Mouse (Mus musculus) megakaryocyte progenitor cell, adult 5-6 weeks (primary cell): ENCODE results near the gene Myadml2. TPM values are rescaled to one million over a fixed set of nuclear protein-coding genes. Genes with fewer than 3 reads are reported as not detected.
A peak's percentile ranks its signal among the peaks of the same experiment; 100 is the strongest.
"Not testable (repeated sequence)": the region's sequence is repeated elsewhere in the genome, so short reads cannot be mapped to it uniquely, and the experiment has no call there.

ENCODE experiments used
- ATAC-seq: replicated peaks from 2 replicates; pipeline ENCODE4 v1.8.0; 2016; ENCODE audit warnings: mild to moderate bottlenecking, moderate TSS enrichment, inconsistent platforms; ENCODE audit not compliant: poor library complexity
- total RNA-seq, 2 experiments: library from RNA; stranded (forward) in 1 of 2; stranded (reverse) in 1 of 2; fragments of 157-497, 149-512 nt in 1 of 2; fragments of 200-1000 nt in 1 of 2; gene quantifications; 2 replicates each; pipeline versions ENCODE4 v1.2.3 to v1.2.4; 2015 to 2017

The Myadml2 gene
- total RNA-seq (2015) (1.3 and 1.5 TPM in 2 replicates), total RNA-seq (2017) (4.0 TPM in 1 of 2 replicates, not detected in the other)

DNA sequence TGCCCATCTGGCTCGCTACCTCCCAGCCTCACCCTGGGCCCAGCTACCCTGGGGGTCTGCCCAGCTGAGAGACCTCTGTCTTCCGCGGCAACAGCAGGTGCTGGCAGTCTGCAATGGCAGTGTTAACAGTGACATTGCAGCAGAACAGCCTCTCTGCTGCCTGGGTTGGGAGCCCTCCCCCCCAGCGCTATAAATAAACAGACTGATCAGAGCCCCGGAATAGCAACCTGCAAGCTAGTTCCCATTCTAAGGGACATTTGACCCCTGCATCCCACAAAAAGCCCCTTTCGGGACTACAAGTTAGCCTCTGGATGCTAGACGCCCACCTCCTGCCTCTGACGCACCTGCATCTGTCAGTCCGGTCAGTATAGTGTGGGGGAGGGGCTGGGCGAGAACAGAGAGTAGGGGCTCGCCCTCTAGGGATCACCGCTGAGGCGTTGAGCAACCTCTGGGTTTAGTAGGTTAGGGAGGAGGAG is at the start of gene Myadml2:
TSS of gene Myadml2 (minus strand) at position 158 of the 476 bp plus-strand sequence.
- peak; percentile 26; the same call in 1 of the 2 replicates for ATAC-seq

DNA sequence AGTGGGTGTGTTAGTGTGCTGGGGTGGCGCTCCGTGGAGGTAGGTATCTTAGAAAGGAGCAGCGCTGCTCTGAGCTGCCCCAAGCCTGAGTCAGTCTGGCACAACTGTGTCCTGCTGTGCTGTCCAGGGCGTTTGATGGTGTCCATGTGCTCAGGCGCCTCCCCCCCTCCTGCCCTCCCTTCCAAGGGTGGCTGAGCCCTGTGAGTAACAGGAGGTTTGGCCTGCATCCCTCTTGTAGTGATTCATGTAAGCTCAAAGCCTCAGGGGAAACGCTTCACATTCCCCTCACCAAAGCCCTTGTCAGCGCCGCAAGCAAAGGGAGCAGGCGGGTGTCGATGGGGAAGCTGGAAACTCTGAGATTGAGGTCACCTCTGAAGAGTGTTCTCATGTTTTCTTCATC is 49.8 kb upstream of the Myadml2 start:
- no peak for ATAC-seq

DNA sequence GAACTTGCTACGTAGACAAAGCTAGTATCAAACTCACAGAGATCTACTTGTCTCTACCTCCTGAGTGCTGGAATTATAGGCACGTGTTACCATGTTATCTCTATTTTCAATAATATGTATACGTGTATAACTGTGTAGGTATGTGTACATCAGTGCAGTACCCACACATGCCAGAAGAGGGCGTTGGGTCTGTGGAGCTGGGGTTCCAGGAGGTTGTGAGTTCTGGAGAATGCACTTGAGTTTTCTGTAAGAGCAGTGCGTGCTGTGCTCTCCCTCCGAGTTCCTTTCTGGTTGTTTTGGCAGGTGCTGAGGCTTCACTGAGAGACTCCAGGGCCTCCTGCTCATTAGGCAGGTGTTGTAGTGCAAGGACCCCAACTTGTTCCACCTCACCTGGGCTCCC is 48.6 kb upstream of the Myadml2 start:
- no peak for ATAC-seq

DNA sequence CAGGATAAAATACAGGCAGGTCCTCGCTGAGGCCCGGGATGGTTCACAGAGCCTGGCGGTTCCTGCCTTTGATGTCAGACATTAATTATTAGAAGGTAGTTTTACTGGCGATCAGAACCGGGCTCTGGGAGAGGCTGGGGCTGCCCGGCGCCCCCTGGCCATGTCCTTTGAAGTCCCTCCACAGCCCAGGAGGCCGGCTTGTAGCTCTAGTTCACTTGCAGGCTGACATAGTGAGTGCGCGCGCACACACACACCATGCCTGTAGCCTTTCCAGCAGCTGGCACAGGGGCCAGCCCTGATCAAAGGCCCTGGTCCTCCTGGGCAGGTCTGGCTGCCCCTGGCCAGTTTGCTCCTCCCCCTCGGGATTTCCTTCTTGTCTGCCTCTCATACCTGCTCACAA is 47.7 kb upstream of the Myadml2 start:
- ATAC-seq: no peak

DNA sequence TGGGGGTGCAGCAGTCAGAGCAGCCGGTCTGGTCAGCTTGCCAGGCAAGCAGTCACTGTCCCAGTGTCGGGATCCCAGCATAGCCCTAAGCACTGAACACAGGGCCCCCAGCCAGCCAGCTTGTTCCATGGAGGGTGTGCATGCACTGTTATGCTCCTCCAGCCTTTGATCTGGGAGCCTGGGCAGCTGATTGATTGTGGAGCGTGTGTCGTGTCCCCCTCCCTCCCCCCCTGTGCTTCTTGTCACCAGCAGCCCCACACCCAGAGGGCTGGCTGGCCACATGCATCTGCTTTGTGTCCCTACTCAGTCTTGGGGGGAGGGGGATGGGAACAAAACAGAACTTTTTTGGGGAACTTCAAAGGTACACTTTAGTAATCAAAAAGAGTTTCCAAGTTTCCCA is 47.2 kb upstream of the Myadml2 start:
- ATAC-seq: no peak

DNA sequence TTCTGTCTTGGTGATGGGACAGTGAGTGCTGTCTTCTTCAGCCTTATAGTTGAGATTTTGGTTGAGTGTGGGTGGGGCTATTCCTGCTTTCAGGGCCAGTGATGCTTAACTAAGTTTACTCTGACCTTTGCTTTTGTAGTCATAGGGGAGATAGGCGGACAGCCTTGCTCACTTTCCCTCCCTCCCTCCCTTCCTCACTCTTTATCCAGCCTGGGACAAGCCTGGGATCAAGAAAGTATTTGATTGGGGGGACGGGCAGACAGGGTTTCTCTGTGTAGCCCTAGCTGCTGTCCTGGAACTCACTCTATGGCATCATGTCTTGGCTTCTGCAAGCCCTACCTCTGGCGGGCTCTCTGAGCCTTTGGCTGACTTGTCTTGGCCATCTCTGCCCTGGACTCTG is 45.5 kb upstream of the Myadml2 start:
- ATAC-seq: no peak

DNA sequence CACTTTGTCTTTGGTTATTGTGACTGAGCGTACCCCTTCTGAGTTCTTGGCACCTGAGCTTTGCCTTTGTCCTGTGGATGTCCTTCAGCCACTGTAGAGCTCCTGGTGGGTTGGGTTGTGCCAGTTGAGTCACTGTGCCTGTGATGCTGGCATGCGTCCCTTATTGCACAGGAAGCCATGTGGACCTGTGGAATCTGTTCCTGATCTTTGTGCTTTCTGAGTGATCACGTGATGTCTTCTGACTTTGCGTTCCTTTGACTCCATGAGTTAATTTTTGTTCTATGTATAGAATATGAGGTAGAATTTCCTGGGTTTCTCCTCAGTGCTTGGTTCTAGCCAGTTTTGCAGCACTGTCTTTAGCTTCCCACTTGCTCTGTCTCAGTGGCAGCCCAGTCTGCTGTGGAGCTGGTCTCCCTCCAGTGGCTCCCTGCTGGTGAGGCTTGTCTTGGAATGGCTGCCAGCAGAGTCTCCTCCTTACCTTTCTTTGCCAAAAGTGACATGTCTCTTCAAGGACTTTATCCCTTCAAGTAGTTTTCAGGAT is 44.6 kb upstream of the Myadml2 start:
- ATAC-seq: no peak

DNA sequence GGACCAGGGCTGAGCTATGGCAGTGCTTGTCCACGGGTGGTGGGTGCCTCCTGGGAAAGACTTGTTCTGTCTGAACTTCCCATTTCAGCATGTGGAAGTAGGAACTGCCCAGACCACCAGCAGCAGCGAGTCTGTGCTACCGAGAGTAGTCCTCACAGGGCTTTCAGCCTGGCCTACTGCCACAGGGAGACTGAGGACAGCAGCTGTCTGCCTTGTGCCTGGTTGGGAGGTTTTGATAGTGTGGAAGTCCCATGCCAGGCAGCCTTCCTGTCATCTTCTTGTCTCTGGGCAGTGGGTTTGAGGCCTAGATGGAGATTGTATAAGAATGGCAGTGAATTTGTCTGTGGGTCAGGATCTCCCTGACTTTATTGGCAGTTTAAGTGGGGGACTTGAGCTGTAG is 41.4 kb upstream of the Myadml2 start:
- ATAC-seq: no peak

DNA sequence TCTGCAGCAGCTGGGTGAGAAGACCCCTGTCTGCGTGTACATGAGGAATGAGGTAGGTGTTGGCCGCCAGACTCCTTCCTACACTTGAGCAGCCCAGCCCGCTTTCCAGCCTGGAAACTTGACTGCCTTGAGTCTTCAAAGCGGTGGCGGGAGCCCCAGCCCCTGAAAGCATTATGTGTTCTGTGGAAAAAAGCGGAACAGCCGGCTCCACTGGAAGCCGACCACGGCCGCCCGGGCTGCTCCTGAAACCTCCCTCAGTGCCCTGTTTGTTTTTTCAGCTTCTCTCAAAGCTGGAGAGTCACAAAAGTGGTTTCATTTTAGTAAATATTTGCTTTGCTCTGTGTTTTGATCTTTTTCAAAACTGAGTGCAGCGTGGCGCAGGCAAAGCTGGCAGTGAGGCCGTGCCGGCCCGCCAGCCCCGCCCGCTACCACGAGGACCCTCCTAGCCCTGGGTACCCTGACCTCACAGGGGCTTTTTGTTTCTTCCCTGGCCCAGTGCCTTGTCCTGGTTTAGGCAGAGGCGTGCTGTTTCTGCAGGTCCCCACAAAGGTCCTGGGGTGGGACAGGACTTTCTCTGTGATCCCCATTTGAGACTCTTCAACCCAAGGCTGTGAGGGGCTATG is 38.8 kb upstream of the Myadml2 start:
- no peak for ATAC-seq

DNA sequence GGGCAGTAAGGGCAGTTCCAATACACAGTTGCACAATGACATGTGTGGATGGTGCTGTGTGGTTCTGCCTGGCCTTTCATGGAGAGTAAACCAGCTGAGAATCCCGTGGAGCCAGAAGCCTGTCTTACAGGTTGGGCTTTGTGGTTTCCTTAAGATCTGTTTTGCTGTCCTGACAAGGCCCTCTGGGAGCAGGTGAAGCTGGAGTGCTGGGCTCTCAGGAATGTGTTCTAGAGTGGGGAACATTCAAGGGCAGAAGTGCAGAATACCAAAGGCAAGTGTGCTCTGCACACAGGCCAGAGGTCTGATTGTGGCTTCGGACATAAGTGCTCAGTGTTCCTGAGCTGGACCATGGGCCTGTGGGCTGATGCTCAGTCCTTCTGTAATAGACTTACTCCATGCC is 36.7 kb upstream of the Myadml2 start:
- ATAC-seq: no peak

DNA sequence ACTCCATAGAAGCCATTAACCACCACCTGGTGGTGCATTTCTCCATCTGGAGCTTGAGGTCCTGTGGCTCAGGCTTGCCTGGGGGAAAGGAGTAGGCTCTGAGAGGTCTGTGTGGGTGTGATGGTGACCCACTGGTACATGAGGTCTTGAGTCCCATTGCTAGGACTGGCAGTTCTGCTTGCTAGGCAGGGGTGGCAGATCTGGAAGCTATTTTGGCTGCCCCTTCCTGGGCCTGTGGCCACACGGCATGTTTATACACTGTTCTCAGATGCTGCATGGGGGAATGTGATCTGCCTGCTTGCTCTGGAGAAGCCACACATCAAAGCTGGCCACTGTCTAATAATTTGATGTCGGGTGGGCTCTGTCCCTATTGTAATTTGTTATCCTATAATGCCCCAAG is 36.1 kb upstream of the Myadml2 start:
- no peak for ATAC-seq

DNA sequence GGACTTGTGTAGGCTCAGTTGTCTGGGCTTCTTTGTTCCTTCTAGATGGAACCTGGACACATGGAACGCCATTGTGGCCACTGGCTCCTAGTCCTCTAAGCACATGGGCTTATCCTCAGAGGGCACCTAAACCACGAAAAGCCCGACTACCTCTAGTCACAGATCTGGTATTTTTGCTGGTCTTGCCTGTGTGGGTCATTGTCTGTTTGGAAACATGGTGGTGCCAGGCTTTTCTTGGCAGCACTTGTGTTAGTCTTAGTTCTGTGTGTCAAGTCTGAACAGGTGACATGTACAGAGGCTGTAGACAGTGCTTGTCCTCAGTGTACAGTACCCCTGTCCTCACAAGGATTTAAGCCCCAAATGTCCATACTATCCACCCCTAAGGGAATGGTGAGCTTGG is 35.6 kb upstream of the Myadml2 start:
- no peak for ATAC-seq

DNA sequence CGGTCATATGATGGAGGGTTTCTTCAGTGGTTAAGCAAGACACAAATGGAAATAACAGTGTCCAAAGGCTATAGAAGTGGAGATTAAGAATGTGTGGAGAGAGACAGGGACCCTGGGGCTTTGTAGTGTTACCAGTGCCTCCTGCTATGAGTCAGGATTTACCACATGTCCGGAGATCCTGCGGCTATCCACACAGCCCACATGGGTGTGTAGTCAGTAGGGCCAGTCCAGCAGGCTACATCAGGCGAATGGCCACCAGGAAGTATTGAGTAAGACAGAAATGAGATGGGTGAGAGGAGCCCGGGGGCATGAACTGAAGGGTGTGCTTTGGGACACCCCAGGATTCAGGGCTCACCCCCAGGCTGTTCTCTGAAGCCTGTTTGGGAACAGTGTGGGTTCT is 34.7 kb upstream of the Myadml2 start:
- ATAC-seq: no peak

DNA sequence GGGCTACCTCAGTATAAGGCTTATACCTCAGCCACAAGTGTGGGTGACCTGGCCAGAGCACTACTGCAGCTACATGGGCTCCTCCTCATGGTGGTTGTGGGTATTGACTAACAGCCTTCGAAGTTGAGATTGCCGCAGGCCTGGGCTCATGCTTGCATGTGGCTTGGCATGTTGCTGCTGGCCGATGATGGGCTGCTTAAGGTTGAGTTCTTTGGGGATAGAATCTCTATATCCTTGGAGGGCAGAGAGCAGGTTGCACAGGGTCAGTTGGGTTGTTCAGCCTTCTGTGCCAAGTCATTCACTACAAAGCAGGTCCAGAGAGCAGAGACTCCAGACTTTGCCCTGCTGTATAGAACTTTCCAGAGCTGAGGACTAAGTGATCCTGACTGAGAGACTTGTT is 32.0 kb upstream of the Myadml2 start:
- ATAC-seq: peak; percentile 87

DNA sequence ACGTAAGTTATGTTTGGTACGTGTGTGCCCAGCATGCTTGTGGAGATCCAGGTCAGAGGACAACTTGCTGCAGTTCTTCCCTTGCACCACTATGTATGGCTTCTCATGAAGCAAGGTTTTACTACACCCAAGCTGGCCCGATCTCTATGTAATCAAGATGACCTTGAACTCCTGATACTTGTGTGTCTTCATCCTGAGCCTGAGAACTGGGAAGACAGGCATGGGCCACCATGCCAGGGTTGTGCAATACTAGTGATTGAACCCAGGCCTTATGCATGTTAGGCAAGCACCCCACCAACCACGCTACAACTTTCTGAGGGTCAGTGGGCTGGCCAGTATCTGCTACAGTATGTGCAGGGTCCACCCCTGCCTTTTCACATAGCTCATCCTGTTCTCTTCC is 29.0 kb upstream of the Myadml2 start:
- ATAC-seq: no peak

DNA sequence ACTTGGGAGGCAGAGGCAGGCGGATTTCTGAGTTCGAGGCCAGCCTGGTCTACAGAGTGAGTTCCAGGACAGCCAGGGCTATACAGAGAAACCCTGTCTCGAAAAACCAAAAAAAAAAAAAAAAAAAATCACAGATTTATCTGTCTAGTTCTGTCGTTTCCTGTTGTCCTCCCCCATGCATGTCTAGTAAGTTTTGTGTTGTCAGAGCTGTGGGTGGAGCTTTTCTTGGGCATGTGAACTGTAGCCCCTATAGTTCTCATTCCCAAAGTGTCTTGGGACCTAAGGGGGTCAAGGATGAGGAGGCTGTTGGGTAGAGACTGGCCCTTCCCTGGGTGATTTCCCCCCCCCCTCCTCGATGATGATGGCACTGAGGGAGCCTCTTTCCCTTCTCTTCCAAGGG is 27.9 kb upstream of the Myadml2 start:
- ATAC-seq: not testable (repeated sequence)

DNA sequence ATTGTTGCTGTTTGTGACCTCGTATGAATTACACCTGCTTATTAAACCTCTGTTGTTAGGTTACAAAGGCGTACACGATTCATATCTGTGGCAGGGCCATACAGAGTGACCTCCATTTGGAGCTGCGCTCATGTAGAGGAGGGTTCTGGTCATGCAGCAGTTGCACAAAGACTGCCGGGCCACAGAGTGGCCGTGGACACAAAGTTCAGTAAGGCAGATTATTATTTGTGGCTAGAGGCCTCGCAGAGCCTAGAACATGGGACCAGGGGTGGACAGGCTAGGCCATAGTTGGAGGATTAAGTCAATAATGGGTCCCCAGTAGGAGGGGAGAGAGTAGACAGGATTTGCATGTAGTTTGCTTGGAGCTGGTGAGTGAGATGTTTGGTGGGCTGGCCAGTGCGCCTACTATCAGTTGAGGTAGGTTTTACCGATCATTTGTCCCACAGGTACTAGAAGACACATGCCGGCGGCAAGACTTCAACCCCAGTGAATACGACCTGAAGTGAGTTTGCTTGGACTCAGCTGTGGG is 25.7 kb upstream of the Myadml2 start:
- no peak for ATAC-seq

DNA sequence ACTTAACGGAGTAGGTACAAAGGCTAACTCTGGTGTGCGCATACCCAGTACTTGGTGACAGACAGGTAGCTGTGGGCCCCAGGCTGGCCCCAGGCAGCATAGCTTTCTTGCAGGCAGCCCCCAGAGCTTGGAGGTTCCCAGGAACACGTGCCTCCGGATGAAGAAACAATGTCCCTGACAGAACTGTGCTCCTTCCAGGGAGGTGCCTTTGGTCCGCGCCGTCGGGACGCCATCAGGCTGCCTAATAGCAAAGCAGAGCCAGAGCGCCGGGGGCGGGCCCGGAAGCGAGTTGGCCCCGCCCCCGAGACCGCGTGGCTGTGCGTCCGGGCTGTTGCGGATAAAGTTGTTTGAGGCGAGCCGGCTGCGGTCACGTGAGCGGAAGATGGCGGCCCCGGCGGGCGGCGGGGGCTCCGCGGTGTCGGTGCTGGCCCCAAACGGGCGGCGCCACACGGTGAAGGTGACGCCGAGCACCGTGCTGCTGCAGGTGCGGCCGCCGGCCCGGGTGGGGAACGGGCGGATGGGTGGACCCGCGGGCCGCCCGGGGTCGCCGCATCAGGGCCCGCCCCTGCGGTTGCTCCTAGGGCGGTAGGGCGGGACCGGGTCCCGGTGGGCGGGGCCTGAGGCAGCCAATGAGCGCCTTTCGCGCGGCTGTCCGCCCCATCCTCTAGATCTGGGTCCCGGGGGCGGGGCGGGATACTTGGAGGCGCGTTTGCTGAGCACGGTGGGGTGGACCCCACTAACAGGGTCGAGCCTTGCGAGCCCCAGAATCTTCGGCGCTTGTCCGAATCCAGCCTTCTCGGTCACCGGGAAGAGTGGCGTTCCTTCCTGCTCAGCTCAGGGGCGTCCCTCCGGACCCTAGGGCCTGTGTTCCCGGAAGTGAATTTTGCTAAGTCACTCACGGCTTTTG is 25.0 kb upstream of the Myadml2 start, which contains the start of gene Aspscr1:
TSS of gene Aspscr1 (plus strand) at position 287 of the 907 bp plus-strand sequence.
- peak; percentile 92 for ATAC-seq

DNA sequence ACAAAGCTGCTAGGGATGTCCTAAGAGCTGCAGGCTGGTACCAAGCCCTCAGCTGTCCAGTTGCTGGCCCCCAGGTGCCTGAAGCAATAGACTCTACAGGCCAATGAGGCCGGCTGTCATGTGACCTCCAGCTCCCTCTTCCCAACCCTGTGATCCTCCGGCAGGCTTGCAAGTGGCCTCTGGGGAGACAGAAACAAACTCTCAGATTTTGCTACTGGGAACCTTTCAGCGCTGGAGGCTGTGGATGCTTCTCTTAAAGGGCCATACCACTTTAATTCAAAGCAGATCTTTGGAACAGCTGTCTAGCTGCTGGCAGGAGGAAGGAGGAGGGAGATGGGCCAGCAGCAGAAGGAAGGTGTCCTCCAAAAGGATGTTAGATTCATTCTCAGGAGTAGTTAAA is 18.7 kb upstream of the Myadml2 start:
- no peak for ATAC-seq

DNA sequence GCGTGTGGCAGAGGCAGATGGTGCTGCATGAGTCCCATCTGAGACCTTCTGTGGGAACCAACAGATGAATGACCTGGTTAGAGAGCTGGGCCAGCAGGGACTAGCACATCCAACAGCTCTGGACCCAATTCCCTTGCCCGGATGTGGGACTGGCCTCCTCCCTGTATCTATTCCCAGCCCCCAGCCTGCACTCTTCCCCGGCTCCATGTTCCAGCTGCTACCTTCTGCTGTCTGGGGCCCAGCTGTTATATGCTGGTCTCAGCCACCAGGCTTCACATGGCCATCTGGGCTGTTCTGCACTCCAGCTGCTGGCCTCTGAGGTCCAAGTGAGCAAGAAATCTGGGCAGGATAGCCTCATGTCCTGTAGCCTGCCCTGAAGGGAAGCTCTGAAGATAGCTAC is 17.4 kb upstream of the Myadml2 start:
- ATAC-seq: no peak

DNA sequence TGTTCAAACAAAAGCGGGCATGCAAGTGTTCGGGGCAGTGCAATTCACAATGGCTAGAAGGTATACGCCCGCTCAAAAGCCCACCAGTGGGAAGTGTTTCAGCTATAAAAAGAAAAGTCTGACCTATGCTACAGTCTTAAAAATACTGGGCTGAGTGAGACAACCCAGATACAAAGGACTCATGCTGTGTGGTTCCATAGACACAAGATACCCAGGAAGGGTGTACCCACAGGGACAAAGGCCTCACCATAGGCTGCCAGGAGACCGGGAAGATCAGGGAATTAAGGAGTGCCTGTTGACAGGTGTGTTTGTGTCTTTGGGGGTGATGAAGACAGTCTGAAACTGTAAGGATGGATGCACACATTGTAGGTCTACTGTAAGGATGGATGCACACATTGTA is 15.8 kb upstream of the Myadml2 start:
- ATAC-seq: no peak

DNA sequence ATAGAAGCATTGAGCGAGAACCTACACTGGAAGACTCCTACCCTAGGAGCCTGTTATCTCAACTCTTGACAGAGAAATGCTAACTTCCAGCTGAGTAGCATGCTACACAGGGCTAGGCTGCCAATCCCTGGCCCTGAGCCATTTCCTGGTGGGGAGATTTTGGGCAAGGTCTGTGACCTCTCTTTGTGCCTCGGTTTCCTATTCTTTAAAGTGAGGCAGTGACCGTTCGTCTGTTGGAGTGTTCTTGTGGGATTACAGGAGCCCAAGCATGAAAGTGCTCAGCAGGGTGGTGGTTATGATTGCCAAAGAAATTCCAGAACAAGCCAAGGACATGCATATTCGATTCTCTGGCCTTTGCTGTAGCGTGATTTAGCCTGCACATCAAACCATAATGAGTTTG is 14.8 kb upstream of the Myadml2 start:
- no peak for ATAC-seq
